Mouse (Mus musculus) lung, postnatal 0 days (tissue): ENCODE results near the gene Btbd17. TPM values are rescaled to one million over a fixed set of nuclear protein-coding genes. Genes with fewer than 3 reads are reported as not detected.

Source experiments
- ATAC-seq: fragments of 200-750 bp; cut with Nextera tagmentation; 2 replicates; pipeline ENCODE4 v1.8.0; 2017; ENCODE audit warnings: moderate library complexity
- DNase-seq: peaks from one replicate; pipeline ENCODE4 v3.0.0-alpha.2; 2016; ENCODE audit warnings: low spot score
- H3K27ac ChIP-seq: fragments of 300-500 bp; sonication (generic); 2 replicates; pipeline ENCODE4 v1.5.1; 2014; ENCODE audit warnings: antibody characterized with exemption, mild to moderate bottlenecking, low read length, mixed read lengths
- H3K27me3 ChIP-seq: fragments of 300-500 bp; sonication (generic); replicated peaks from 2 replicates; pipeline ENCODE4 v1.6.1; 2014; ENCODE audit warnings: low read length, mixed read lengths; ENCODE audit not compliant: insufficient read depth
- H3K36me3 ChIP-seq: fragments of 300-500 bp; sonication (generic); 2 replicates; pipeline ENCODE4 v1.6.1; 2014; ENCODE audit warnings: low read length, mixed read lengths; ENCODE audit not compliant: insufficient read depth
- H3K4me1 ChIP-seq: fragments of 300-500 bp; sonication (generic); 2 replicates; pipeline ENCODE4 v1.6.1; 2014; ENCODE audit warnings: antibody characterized with exemption, low read depth, low read length, mixed read lengths; ENCODE audit not compliant: insufficient read depth
- H3K4me2 ChIP-seq: fragments of 300-500 bp; sonication (generic); replicated peaks from 2 replicates; pipeline ENCODE4 v1.6.1; 2014; ENCODE audit warnings: low read depth, mild to moderate bottlenecking, low read length, moderate library complexity, mixed read lengths
- H3K4me3 ChIP-seq: fragments of 300-500 bp; sonication (generic); 2 replicates; pipeline ENCODE4 v1.5.1; 2014; ENCODE audit warnings: low read depth, low read length
- H3K9ac ChIP-seq: fragments of 300-500 bp; sonication (generic); replicated peaks from 2 replicates; pipeline ENCODE4 v1.6.1; 2014; ENCODE audit warnings: low read depth, mild to moderate bottlenecking
- H3K9me3 ChIP-seq: fragments of 300-500 bp; sonication (generic); 2 replicates; pipeline ENCODE4 v1.6.1; 2016; ENCODE audit warnings: low read length, mixed read lengths
- CTCF ChIP-seq: IDR thresholded peaks from 2 replicates; pipeline ENCODE4 v1.5.1; 2016; ENCODE audit warnings: antibody characterized with exemption, mild to moderate bottlenecking
- EP300 ChIP-seq: IDR thresholded peaks from 2 replicates; pipeline ENCODE4 v1.6.1; 2016; ENCODE audit warnings: antibody characterized with exemption, mild to moderate bottlenecking, control low read depth
- WGBS: fragments of 180-500 bp; shearing (Covaris S2); extraction: QIAGEN DNeasy Blood & Tissue Kit; methylation state at CpG from one replicate; pipeline ENCODE4 v1.1.7; 2014; 5-methylcytosine and 5-hydroxymethylcytosine counted together
- polyA plus RNA-seq: library from polyadenylated mRNA; unstranded; fragments of >200 nt; fragmentation: Nextera tagmentation; extraction: Ambion mirVana; gene quantifications from 2 replicates; pipeline ENCODE4 v1.2.1, GENCODE M21; 2015

Btbd17 gene
- polyA plus RNA-seq, 1 experiment from 2014 or later = 0.20 TPM

DNA sequence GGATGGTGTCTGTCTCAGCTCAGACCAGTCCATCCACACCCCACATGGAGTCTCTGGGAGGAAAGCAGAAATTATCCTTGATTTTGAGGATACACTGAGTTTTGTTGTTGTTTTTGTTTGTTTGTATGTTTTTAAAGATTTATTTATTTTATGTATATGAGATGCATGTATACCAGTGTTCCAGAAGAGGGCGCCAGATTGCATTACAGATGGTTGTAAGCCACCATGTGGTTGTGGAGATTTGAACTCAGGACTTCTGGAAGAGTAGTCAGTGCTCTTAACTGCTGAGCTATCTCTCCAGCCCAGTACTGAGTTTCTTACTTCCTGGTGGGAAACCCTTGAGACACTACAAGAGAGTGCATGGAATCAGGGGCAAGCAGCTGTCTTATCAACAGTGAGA, 13.6 kb upstream of the Btbd17 start:
- Histone ChIP-seq H3K27ac (no peak overlapping the region), H3K27me3 (no peaks in the 10 kb centered on the region), H3K36me3 (no peaks in the 10 kb centered on the region), H3K9ac (no peak overlapping the region), H3K4me2 (no peak overlapping the region), H3K4me3 (no peak overlapping the region), H3K4me1 (no peaks in the 10 kb centered on the region), H3K9me3 (no peaks in the 10 kb centered on the region)
- 77% methylated on average over 1 of the region's 1 CpGs for WGBS
- ATAC-seq = no peak
- DNase-seq = no peak
- TF ChIP-seq EP300 = no peak
- TF ChIP-seq CTCF = peak; percentile 38

DNA sequence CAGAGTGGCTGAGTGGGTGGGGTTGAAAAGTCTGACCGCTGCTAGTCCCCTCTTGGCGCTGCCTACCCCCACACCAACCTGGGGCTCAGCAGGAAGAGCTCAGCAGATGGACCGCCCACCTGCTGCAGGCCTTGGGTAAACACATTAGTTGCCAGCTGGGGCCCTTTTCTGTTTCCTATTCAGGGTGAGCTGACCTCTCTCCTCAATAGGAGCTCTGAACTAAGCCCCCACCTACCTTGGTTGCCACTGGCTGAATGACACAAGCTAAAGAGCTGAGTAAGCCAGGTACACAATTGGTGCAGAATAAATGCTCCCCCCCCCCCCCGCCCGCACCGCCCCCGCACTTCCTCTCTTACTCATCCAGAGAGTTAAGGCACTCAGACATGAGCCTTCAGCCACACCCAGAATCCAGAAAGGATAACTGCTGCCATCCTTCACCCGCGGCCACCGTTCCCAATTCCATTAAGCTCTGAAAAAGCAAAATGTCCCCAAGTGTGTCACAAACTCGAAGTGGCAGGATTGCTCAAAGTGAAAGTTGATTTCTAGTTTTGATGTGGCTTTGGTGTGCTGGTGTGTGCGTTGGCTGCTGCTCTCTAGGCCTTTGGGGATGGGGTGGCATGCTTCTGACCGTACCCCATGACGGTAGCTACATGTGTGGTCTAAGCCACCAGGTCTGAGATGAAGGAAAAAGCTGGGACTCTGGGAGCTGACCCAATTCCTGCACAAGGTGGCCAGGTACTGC, 12.1 kb upstream of the Btbd17 start:
- Histone ChIP-seq H3K9me3 (no peaks in the 10 kb centered on the region), H3K4me3 (no peak overlapping the region), H3K9ac (no peak overlapping the region), H3K36me3 (no peaks in the 10 kb centered on the region), H3K27ac (no peak overlapping the region), H3K4me1 (no peaks in the 10 kb centered on the region), H3K4me2 (no peak overlapping the region), H3K27me3 (no peaks in the 10 kb centered on the region)
- 19% methylated on average over 13 of the region's 14 CpGs for WGBS
- TF ChIP-seq EP300 (no peak), CTCF (no peak)
- ATAC-seq = peak; percentile 17; the same call in 1 of the 2 replicates
- DNase-seq = no peak

DNA sequence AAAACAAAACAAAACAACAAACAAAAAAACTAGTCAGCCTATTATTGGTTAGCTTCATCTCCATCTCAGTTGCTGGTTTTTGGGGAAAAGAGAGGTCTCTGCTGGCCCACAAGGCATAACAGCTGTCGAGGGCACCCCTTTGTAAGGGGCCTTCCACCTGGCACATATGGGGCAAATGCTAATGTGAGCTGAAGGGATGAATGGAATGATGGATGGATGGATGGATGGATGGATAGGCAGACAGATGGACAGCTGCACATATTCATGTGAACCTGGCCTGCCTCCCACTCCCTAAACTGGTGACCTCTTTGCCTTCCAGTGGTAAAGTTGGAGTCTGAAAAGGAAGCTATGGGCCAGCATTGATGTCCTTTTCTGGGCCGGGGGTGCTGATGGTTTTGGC, 11.3 kb upstream of the Btbd17 start:
- Histone ChIP-seq H3K4me2 (no peak overlapping the region), H3K27ac (no peak overlapping the region), H3K4me3 (no peak overlapping the region), H3K9ac (no peak overlapping the region), H3K36me3 (no peaks in the 10 kb centered on the region), H3K4me1 (no peaks in the 10 kb centered on the region), H3K27me3 (no peaks in the 10 kb centered on the region), H3K9me3 (no peaks in the 10 kb centered on the region)
- ATAC-seq = no peak
- WGBS = 68% methylated on average over 2 of the region's 2 CpGs
- DNase-seq = no peak
- TF ChIP-seq CTCF = no peak
- TF ChIP-seq EP300 = no peak

DNA sequence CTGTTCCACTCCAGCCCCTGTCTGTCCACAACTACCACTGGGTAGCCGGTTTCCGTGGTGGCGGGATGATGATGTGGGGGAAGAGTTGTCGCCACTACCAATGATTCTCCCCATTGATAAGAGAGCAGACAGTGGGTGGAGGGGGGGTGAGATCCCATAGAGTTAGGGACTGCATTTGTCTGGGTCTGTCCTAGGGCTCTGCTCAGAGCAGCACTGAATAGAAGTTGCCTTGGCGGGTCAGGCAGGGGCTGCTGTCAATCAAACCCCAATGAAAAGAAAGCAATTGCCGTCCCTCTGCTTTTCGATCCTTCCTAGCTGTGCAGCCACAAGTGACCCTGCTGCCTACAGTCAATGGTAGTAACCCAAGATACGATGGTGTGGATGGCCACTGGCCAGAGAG, 8.2 kb upstream of the Btbd17 start:
- no peak overlapping the region for H3K4me3 ChIP-seq
- no peaks in the 10 kb centered on the region for H3K27me3 ChIP-seq
- H3K9ac ChIP-seq = no peak overlapping the region
- H3K27ac ChIP-seq = no peak overlapping the region
- no peaks in the 10 kb centered on the region for H3K4me1 ChIP-seq
- 56% methylated on average over 8 of the region's 8 CpGs for WGBS
- no peak overlapping the region for H3K4me2 ChIP-seq
- ATAC-seq = no peak
- TF ChIP-seq CTCF (no peak), EP300 (no peak)
- no peak for DNase-seq
- H3K36me3 ChIP-seq = no peaks in the 10 kb centered on the region
- H3K9me3 ChIP-seq = no peaks in the 10 kb centered on the region

DNA sequence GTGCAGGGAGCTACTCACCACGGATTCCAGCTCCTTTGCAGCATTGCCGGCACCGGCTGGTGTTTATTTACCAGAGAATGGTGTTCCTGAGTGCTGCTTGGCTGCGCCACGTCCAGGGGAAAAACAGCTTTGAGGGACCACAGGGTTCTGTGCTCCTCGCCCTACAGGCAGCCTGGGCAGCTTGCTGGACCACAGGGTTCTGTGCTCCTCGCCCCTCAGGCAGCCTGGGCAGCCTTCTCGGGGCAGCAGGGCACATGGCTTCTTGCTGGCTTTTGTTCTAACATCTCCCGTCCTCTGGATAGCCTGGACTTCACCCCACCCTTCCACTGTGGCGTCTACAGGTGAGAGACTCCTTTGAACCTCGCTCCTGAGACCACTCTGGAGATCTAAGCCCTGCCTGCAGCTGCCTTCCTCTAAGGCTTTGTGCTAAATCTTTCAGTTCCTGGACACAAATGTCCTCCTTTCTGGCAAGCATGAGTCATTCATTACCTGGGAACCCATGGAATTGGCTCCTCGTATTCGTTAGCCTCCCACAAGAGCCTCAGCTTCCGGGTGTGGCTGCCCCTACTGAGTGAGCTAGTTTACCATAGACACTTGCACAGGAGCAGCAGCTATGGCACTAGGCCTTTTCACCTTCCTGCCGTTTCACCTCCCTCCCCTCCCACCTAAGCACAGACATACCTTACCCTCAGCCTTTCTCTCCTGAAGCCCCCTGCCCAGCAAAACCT, 7.0 kb upstream of the Btbd17 start:
- Histone ChIP-seq H3K4me3 (no peak overlapping the region), H3K4me1 (no peaks in the 10 kb centered on the region), H3K4me2 (no peak overlapping the region), H3K36me3 (no peaks in the 10 kb centered on the region), H3K9ac (no peak overlapping the region), H3K27ac (no peak overlapping the region), H3K9me3 (no peaks in the 10 kb centered on the region), H3K27me3 (no peaks in the 10 kb centered on the region)
- no peak for DNase-seq
- WGBS = 35% methylated on average over 15 of the region's 15 CpGs
- no peak for ATAC-seq
- TF ChIP-seq CTCF = no peak
- no peak for TF ChIP-seq EP300

DNA sequence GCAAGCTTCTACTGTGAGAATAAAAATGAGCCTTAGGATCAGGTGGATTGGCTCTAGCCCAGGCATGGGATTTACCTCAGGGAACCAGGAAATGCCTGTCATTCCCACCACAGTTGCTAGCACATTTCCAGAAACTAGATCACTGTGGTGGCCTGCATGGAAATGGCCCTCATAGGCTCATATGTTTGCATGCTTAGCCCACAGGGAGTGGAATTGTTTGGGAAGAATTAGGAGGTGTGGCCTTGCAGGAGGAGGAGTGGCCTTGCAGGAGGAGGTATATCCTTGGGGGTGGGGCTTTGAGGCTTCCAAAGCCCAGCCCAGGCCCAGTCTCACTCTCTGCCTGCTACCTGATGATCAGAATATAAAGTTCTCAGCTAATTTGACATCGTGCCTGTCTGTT, 6.2 kb upstream of the Btbd17 start:
- Histone ChIP-seq H3K9ac (no peak overlapping the region), H3K4me1 (no peaks in the 10 kb centered on the region), H3K4me2 (no peak overlapping the region), H3K36me3 (no peaks in the 10 kb centered on the region), H3K27me3 (no peaks in the 10 kb centered on the region), H3K4me3 (no peak overlapping the region), H3K27ac (no peak overlapping the region), H3K9me3 (no peaks in the 10 kb centered on the region)
- 100% methylated on average over 1 of the region's 1 CpGs for WGBS
- DNase-seq = no peak
- TF ChIP-seq CTCF = no peak
- TF ChIP-seq EP300 = no peak
- no peak for ATAC-seq
